Mouse (Mus musculus): ENCODE measurements around the gene C530008M17Rik. TPM values are rescaled to one million over a fixed set of nuclear protein-coding genes. Genes with fewer than 3 reads are reported as not detected.

The C530008M17Rik gene
- polyA plus RNA-seq, 1 experiment: 122 TPM

DNA sequence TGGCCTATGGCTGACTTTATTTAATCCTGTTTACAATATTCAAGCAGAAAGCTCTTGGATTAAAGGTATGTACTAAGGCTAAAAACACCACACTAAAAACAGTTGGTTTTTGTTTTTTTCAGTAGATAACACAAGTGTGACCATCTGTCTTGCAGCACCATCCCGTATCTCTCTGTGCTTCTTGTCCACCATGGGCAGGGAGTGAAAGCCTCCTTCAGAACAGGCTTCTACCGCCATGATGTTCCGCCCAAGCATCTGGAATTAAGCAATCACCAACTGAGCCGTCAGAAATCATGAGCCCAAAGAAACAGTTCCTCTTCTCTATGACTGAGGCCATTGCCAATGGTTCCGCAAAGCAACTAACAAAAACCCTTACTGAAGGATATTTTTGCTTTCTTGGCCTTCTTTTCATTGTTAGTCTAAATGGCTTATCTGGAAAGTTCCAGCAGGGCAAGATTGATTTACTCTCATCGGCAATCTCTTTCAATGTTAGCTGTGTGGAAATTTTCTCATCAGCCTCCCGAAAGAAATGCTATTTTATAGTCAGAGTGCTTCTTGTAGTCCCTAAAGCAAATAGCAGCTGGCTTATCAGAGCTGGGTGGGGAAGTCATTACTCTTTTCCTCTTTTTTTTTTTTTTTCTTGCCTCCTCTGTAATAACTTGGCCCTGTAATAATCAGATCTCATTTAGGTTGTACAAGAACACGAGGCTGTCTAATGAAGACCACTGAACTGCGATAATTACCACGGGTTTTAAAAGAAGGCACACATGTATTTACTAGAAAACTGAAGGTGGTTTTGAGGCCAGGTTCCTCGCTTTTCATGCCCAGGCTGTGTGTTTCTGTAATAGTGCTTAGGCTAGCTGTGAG is 49.2 kb downstream of the C530008M17Rik start:
- TF ChIP-seq POLR2A (IDR thresholded peaks at IDR 0.05; ENCODE audit: borderline replicate concordance, extremely low read depth, insufficient read depth, insufficient read length, poor library complexity, severe bottlenecking) (no peak), CTCF (IDR thresholded peaks at IDR 0.05; ENCODE audit: borderline replicate concordance, extremely low read depth, insufficient read depth, insufficient read length) (no peak)
- peak; percentile 50 for DNase-seq (ENCODE audit: low read depth)

DNA sequence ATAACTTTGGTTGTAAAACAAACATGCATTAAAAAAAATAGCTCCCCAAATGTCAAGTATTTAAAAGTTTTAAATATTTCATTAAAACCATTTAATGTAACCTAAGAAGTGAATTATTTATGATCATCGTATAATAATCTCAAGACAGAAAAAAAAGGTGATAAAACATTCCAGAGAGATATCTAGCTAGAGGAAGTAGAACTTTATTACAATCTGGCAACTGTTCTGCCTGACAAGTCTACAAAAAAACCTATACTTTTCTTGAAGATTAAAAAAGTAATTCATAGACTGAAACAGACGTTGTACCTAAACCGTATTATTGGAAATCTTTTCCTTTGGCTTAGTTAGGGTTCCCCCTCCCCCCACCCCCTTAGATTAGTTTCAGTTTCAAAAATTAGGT is 50.8 kb downstream of the C530008M17Rik start:
- no peak for TF ChIP-seq POLR2A (IDR thresholded peaks at IDR 0.05; ENCODE audit: borderline replicate concordance, extremely low read depth, insufficient read depth, insufficient read length, poor library complexity, severe bottlenecking)
- TF ChIP-seq CTCF (IDR thresholded peaks at IDR 0.05; ENCODE audit: borderline replicate concordance, extremely low read depth, insufficient read depth, insufficient read length): no peak
- DNase-seq (ENCODE audit: low read depth): no peak

DNA sequence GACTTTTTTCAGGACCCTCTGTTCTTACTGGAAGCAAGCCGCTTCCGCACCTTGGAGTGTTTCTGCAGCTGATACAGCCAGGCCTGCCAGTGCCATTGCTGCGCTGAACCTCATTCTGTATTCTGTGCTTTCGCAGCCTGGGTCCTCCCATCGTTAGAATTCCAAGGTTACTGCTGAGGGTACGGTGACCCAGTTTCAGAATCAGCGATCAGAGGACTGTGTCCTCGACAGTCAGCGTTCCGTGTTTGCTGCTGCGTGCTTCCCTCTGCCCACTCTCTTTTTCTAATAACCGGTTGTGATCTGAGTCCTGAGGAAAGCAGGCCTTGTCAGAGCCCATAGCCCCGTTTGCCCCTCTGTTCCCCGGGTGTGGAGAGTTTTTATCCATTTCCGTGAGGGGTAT is 51.7 kb downstream of the C530008M17Rik start:
- DNase-seq (ENCODE audit: low read depth): peak; percentile 45

DNA sequence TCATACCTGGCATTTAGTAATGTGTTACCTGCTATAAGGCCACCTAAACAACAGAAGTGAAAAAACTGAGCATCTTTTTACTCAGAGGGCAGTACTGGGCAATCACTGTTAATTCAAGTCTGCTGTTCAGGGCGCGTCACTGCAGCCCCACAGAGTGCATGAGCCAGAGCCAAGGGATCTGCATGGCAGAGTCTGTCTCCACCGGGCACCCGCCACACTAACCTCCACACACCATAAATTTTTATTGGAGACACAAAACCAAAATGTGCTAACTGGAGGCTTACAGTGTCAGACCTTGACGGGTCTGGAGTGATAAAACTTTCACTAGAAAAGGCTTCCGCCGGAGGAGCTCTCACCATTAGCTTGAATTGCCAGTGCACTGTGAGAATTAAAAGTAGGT is 57.4 kb downstream of the C530008M17Rik start:
- TF ChIP-seq POLR2A (IDR thresholded peaks at IDR 0.05; ENCODE audit: borderline replicate concordance, extremely low read depth, insufficient read depth, insufficient read length, poor library complexity, severe bottlenecking) (no peak), CTCF (IDR thresholded peaks at IDR 0.05; ENCODE audit: borderline replicate concordance, extremely low read depth, insufficient read depth, insufficient read length) (no peak)
- no peak for DNase-seq (ENCODE audit: low read depth)

More for the DNA sequence above, 51.7 kb downstream of the C530008M17Rik start:
- TF ChIP-seq POLR2A (IDR thresholded peaks at IDR 0.05; ENCODE audit: borderline replicate concordance, extremely low read depth, insufficient read depth, insufficient read length, poor library complexity, severe bottlenecking) (no peak), CTCF (IDR thresholded peaks at IDR 0.05; ENCODE audit: borderline replicate concordance, extremely low read depth, insufficient read depth, insufficient read length) (no peak)

DNA sequence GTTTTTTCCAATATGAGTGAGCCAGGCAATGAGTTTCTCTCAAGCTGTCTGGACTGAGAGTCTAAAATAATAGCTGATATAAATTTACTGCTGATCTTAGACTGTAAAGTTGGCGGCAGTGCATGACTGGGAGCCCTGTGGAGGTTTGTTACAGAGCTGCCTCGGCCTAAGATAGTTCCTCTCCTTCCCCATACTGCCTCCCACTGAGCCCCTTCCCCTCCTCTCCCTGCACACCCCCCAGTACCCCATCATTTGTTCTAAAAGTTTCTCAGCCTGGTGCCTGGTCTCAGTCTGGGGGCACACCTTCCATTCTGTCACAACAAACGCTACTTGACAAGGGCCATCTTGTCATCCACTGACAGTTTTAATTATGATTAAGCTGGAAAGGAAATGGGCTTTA is 63.6 kb downstream of the C530008M17Rik start:
- no peak for TF ChIP-seq CTCF (IDR thresholded peaks at IDR 0.05; ENCODE audit: borderline replicate concordance, extremely low read depth, insufficient read depth, insufficient read length)
- TF ChIP-seq POLR2A (IDR thresholded peaks at IDR 0.05; ENCODE audit: borderline replicate concordance, extremely low read depth, insufficient read depth, insufficient read length, poor library complexity, severe bottlenecking): no peak
- DNase-seq (ENCODE audit: low read depth): no peak

DNA sequence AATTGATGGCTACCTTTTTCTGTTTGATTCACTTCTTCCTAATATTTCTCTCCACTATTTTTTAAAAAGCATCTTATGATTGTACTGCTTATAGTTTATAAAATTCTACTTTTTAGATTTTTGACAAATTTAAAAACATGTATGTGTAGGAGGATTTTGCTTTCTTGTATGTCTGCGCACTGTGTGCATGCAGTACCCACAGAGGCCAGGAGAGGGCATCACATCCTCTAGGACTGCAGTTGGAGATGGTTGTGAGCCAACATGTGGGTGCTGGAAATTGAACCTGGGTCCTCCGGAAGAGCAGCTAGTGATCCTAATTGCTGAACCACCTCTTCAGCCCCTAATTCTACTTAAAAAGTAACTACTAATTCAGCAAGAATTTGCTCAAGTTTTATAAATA is 68.6 kb downstream of the C530008M17Rik start:
- no peak for TF ChIP-seq POLR2A (IDR thresholded peaks at IDR 0.05; ENCODE audit: borderline replicate concordance, extremely low read depth, insufficient read depth, insufficient read length, poor library complexity, severe bottlenecking)
- TF ChIP-seq CTCF (IDR thresholded peaks at IDR 0.05; ENCODE audit: borderline replicate concordance, extremely low read depth, insufficient read depth, insufficient read length): peak; percentile 35; the same call in 1 of the 2 replicates
- no peak for DNase-seq (ENCODE audit: low read depth)

DNA sequence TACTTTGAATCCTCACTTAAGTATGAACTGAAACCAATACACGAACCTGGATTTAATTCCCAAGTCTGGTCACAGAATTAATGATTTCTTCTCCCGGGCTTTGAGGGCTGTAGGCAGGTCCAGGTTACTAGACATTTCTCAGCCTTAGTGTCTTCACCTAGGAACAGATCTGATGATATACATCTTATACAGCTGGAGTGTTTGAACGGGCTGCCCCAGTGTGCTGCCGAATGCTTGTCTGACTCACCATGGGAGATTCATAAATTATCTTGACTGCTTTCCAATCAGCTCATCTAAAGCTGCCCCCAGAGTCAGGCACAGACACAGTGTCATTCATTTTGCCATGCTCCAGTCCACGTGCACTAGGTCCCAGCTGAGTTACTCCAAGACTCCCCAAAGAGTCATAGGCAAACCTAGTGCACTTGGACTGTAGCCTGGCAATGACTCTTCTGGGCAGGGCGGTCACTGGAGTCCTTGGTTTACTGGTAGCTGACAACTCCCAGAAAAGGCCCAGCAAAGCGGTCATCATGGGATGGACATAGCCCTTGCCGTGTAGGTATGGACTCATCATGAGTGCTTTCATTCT is 70.3 kb downstream of the C530008M17Rik start:
- no peak for TF ChIP-seq POLR2A (IDR thresholded peaks at IDR 0.05; ENCODE audit: borderline replicate concordance, extremely low read depth, insufficient read depth, insufficient read length, poor library complexity, severe bottlenecking)
- TF ChIP-seq CTCF (IDR thresholded peaks at IDR 0.05; ENCODE audit: borderline replicate concordance, extremely low read depth, insufficient read depth, insufficient read length): no peak
- no peak for DNase-seq (ENCODE audit: low read depth)

DNA sequence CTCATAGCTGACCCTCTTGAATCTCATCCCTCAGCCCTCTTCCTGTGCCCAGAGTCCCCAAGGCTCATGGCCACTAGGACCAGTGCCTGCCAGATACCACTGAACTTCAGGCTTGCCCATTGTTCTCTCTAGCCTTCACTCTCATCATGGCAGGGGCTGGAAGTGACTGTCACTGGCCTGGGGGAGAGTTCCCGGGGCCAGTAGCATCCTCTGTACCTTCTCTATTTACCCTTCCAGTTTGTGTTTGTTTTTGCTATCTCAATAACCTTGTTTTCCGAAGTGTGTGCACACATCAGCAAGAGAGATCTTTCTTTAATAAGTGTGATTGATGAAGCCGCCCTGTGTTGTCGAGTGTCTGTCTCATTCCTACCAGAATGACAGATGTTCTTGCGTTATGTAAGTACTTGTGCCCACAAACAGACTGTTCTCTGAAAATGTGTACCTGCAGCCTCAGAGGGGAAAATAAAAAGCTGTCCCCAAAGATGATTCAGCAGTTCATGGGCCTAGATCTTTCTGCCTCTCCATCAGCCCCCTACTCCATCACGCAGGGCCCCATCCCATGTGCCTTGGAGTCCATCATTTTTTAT is 76.8 kb downstream of the C530008M17Rik start:
- no peak for DNase-seq (ENCODE audit: low read depth)

DNA sequence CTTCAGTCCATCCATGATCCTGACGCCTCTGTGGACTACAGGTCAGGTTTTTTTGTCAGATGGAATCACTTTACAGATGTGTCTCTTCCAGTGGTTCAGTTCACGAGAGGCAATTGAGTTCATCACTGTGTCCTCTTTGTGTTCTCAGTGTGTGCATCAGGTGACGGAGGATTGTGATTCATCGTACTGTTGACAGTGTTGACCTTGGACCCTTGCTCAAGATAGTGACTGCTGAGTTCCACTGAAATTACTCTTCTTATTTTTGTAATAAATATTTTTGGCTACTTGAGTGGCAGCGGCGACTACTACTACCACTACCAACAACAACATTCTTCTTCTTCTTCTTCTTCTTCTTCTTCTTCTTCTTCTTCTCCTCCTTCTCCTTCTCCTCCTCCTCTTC is 85.2 kb downstream of the C530008M17Rik start:
- TF ChIP-seq POLR2A (IDR thresholded peaks at IDR 0.05; ENCODE audit: borderline replicate concordance, extremely low read depth, insufficient read depth, insufficient read length, poor library complexity, severe bottlenecking) (no peak), CTCF (IDR thresholded peaks at IDR 0.05; ENCODE audit: borderline replicate concordance, extremely low read depth, insufficient read depth, insufficient read length) (no peak)
- DNase-seq (ENCODE audit: low read depth): no peak

More for the DNA sequence above, 76.8 kb downstream of the C530008M17Rik start:
- TF ChIP-seq CTCF (IDR thresholded peaks at IDR 0.05; ENCODE audit: borderline replicate concordance, extremely low read depth, insufficient read depth, insufficient read length) (no peak), POLR2A (IDR thresholded peaks at IDR 0.05; ENCODE audit: borderline replicate concordance, extremely low read depth, insufficient read depth, insufficient read length, poor library complexity, severe bottlenecking) (no peak)

DNA sequence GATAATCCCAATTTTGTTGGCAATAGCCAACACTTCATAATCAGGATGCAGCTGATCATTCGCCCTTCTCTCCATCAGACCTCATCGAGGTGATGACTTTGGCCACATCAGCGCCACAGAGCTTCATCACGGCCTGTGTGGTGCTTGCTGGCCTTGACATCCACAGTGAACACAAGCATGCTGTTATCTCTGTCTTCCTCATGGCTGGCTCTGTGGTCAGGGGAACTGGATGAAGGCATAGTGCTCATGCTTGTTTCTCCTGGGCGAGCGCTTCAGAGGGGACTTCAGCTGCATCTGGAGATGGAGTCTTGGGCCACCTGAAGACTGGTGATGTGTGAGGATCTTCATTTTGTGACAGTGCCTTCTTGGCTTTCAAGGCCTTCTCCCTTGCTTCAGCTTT is 85.8 kb downstream of the C530008M17Rik start:
- DNase-seq (ENCODE audit: low read depth): no peak

DNA sequence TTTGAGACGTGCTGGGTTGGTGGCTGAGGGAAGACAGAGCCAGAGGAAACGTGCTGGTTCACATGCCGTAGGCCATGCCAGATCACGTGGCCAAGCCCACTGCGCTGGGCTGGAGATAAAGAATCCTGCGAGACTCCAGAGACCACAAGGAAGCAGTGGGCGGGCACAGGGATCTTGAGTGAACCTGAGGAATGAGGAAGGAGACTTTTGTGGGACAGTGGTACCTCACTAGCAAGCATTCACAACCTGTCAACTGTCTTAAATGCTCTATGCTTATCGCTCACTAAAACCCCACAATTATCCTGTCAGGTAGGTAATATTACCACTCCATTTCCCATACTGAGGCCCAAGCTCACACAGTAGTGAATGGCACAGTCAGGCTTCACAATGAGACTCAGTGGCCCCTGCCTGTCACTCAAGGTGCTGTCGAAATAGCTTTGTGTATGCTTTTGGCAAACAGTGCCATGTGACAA is 88.5 kb downstream of the C530008M17Rik start:
- TF ChIP-seq POLR2A (IDR thresholded peaks at IDR 0.05; ENCODE audit: borderline replicate concordance, extremely low read depth, insufficient read depth, insufficient read length, poor library complexity, severe bottlenecking) (no peak), CTCF (IDR thresholded peaks at IDR 0.05; ENCODE audit: borderline replicate concordance, extremely low read depth, insufficient read depth, insufficient read length) (no peak)
- peak; percentile 66 for DNase-seq (ENCODE audit: low read depth)

More for the DNA sequence above, 85.8 kb downstream of the C530008M17Rik start:
- no peak for TF ChIP-seq CTCF (IDR thresholded peaks at IDR 0.05; ENCODE audit: borderline replicate concordance, extremely low read depth, insufficient read depth, insufficient read length)
